Mouse (Mus musculus): ENCODE data around the gene Hdac9.

DNA sequence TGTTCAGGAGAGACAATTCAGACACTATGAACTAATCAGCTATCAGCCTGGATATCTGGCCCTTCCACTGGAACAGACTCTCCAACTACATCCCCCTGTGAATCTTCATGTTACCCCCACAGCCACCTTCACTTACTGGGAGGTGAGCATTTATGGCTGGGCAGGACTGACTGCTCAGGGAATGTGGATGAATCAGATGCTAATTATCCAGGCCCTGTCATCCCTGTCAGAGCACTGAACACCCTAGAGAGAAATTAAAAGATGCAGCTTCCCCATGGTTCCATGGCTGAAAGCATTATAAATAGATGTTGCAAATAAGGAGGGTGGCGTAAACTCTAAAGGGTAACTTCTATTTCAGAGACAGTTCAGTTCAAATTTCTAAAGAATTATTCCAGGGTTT, 345.8 kb downstream of the Hdac9 start:
- TF ChIP-seq CTCF (IDR thresholded peaks at IDR 0.05; ENCODE audit: low read depth, low read length) (no peak), TAL1 (conservative IDR thresholded peaks at IDR 0.05; ENCODE audit: low read depth, low read length) (no peak)
